7 mouse cellular contexts compared by ENCODE assay signal in genomic region chr2:31654854-31655559, GRCm38 (mm10). TPM values are rescaled to one million over a fixed set of nuclear protein-coding genes. Genes with fewer than 3 reads are reported as not detected.
DNase-seq lines count a peak whose midpoint lies in the region; ATAC-seq and TF ChIP-seq lines count a peak whose summit lies in the region.

No protein-coding gene starts in this region.

- peak; percentile 65 for DNase-seq in NIH3T3 (ENCODE audit: low read depth)
- DNase-seq in hindbrain, embryonic 10.5 days (ENCODE audit: low spot score) = peak; percentile 47
- peak; percentile 56 to 65 for DNase-seq in layer of hippocampus, postnatal 14 days (ENCODE audit: low spot score in 2 of 2)
- peak; percentile 75 for DNase-seq in lung, postnatal 10 days
- peak; percentile 85 for DNase-seq in right cerebral cortex, postnatal 4 days

- H3K4me2 ChIP-seq in embryonic facial prominence, embryonic 12.5 days (replicated peaks) = peak overlapping the region; percentile 99

- H3K9ac ChIP-seq in embryonic facial prominence, embryonic 12.5 days = no peak overlapping the region

- H3K36me3 ChIP-seq in E14TG2a.4 (ENCODE audit: insufficient read depth, low read length) = no peaks in the 10 kb centered on the region
- H3K36me3 ChIP-seq in embryonic facial prominence, embryonic 12.5 days = no peaks in the 10 kb centered on the region
- H3K36me3 ChIP-seq in hindbrain, embryonic 10.5 days = 0 out of 2 replicates have a peak, but pooled peaks cover 4% of the 10 kb centered on the region

- 5% methylated on average over 22 of the region's 22 CpGs for WGBS in embryonic facial prominence, embryonic 12.5 days
- 6% methylated on average over 22 of the region's 22 CpGs for WGBS in hindbrain, embryonic 10.5 days

- H3K4me1 ChIP-seq in E14TG2a.4 (replicated peaks; ENCODE audit: low read depth, low read length) = peaks cover 11% of the 10 kb centered on the region
- peaks cover 11% of the 10 kb centered on the region; the same call in 1 of the 2 replicates for H3K4me1 ChIP-seq in embryonic facial prominence, embryonic 12.5 days
- peaks cover 17% of the 10 kb centered on the region for H3K4me1 ChIP-seq in hindbrain, embryonic 10.5 days (replicated peaks)

- no peak overlapping the region for H3K27ac ChIP-seq in embryonic facial prominence, embryonic 12.5 days
- no peak overlapping the region for H3K27ac ChIP-seq in hindbrain, embryonic 10.5 days

- no peak; the same call in 1 of the 2 replicates for TF ChIP-seq CTCF in E14TG2a.4 (conservative IDR thresholded peaks at IDR 0.05; ENCODE audit: low read length)

- no peak for ATAC-seq in embryonic facial prominence, embryonic 12.5 days (ENCODE audit: insufficient number of reproducible peaks, insufficient read depth, low FRiP score, low TSS enrichment)

- peaks cover 92% of the 10 kb centered on the region for H3K27me3 ChIP-seq in E14TG2a.4 (ENCODE audit: insufficient read depth, low read length)
- H3K27me3 ChIP-seq in embryonic facial prominence, embryonic 12.5 days = peaks cover 78% of the 10 kb centered on the region
- H3K27me3 ChIP-seq in hindbrain, embryonic 10.5 days (ENCODE audit: insufficient read depth, poor library complexity, severe bottlenecking) = peaks cover 100% of the 10 kb centered on the region

- peaks cover 10% of the 10 kb centered on the region; the same call in 1 of the 2 replicates for H3K9me3 ChIP-seq in E14TG2a.4 (ENCODE audit: low read length)
- H3K9me3 ChIP-seq in embryonic facial prominence, embryonic 12.5 days = no peaks in the 10 kb centered on the region
- H3K9me3 ChIP-seq in hindbrain, embryonic 10.5 days = peaks cover 7% of the 10 kb centered on the region

- peak overlapping the region; percentile 80 for H3K4me3 ChIP-seq in E14TG2a.4 (replicated peaks; ENCODE audit: low read length)
- H3K4me3 ChIP-seq in embryonic facial prominence, embryonic 12.5 days = peak overlapping the region; percentile 55
- peak overlapping the region; percentile 62 for H3K4me3 ChIP-seq in hindbrain, embryonic 10.5 days

RNA-seq across cellular contexts. Expression of gene Prdm12, which starts 15.2 kb away (rescaled TPM):
- 9.4 and 14.9 TPM in 2 replicates for polyA plus RNA-seq in embryonic facial prominence, embryonic 12.5 days (2016; fragmentation: Nextera tagmentation; extraction: Ambion mirVana)
- polyA plus RNA-seq in hindbrain, embryonic 10.5 days (2016; fragmentation: Nextera tagmentation; extraction: Ambion mirVana) = 3.8 and 8.1 TPM in 2 replicates
- under 1 TPM; 0.19 to 0.46 TPM for total RNA-seq in layer of hippocampus, postnatal 14 days (2021)

RNA-seq across cellular contexts. Expression of gene Exosc2, which starts 15.5 kb away (rescaled TPM):
- polyA plus RNA-seq in embryonic facial prominence, embryonic 12.5 days (2016; fragmentation: Nextera tagmentation; extraction: Ambion mirVana) = 79.6 and 79.7 TPM in 2 replicates
- polyA plus RNA-seq in hindbrain, embryonic 10.5 days (2016; fragmentation: Nextera tagmentation; extraction: Ambion mirVana) = 77.9 and 102 TPM in 2 replicates
- 10 to 100 TPM; 17.9 TPM for total RNA-seq in layer of hippocampus, postnatal 14 days (2021)

RNA-seq across cellular contexts. Expression of gene Abl1, which starts 33.2 kb away (rescaled TPM):
- polyA plus RNA-seq in embryonic facial prominence, embryonic 12.5 days (2016; fragmentation: Nextera tagmentation; extraction: Ambion mirVana) = 64.8 and 67.5 TPM in 2 replicates
- 43.9 and 47.5 TPM in 2 replicates for polyA plus RNA-seq in hindbrain, embryonic 10.5 days (2016; fragmentation: Nextera tagmentation; extraction: Ambion mirVana)
- 10 to 100 TPM; 45.4 to 49.3 TPM for total RNA-seq in layer of hippocampus, postnatal 14 days (2021)
